Mouse (Mus musculus): ENCODE measurements around the gene Zcwpw1. TPM values are rescaled to one million over a fixed set of nuclear protein-coding genes. Genes with fewer than 3 reads are reported as not detected.
A peak's percentile ranks its signal among the peaks of the same experiment; 100 is the strongest.

The Zcwpw1 gene
- total and polyA plus RNA-seq, 2 experiments from 2014 or later = 4.9 to 11.4 TPM

GRCm38 (mm10) chr5:137783901-137784540, 3.6 kb upstream of the Zcwpw1 start:
- ATAC-seq (no peak), DNase-seq (ENCODE audit: low spot score) (no peak)
- Histone ChIP-seq H3K27ac (peak overlapping the region; percentile 98; the same call in 1 of the 2 replicates), H3K9me3 (ENCODE audit: low read length) (no peaks in the 10 kb centered on the region), H3K36me3 (ENCODE audit: insufficient read depth, low read length) (peaks cover 23% of the 10 kb centered on the region; the same call in 1 of the 2 replicates), H3K27me3 (ENCODE audit: insufficient read depth, low read length) (no peaks in the 10 kb centered on the region), H3K9ac (replicated peaks; ENCODE audit: low read length) (peak overlapping the region; percentile 34), H3K4me3 (ENCODE audit: low read length) (peak overlapping the region; percentile 80), H3K4me2 (ENCODE audit: low read depth, low read length) (peak overlapping the region; percentile 87), H3K4me1 (ENCODE audit: insufficient read depth, low read length) (peaks cover 25% of the 10 kb centered on the region)
- TF ChIP-seq CTCF (IDR thresholded peaks at IDR 0.05; ENCODE audit: low read depth) = no peak
- 56% methylated on average over 9 of the region's 9 CpGs for WGBS

- Histone ChIP-seq H3K9ac (replicated peaks; ENCODE audit: low read length) (peak overlapping the region; percentile 93; the same call in 1 of the 2 replicates), H3K27ac (peak overlapping the region; percentile 98; the same call in 1 of the 2 replicates), H3K4me3 (ENCODE audit: low read length) (peak overlapping the region; percentile 80), H3K4me1 (ENCODE audit: insufficient read depth, low read length) (peaks cover 25% of the 10 kb centered on the region), H3K27me3 (ENCODE audit: insufficient read depth, low read length) (no peaks in the 10 kb centered on the region), H3K9me3 (ENCODE audit: low read length) (no peaks in the 10 kb centered on the region), H3K36me3 (ENCODE audit: insufficient read depth, low read length) (peaks cover 23% of the 10 kb centered on the region; the same call in 1 of the 2 replicates), H3K4me2 (ENCODE audit: low read depth, low read length) (peak overlapping the region; percentile 87)
- WGBS = 78% methylated on average over 14 of the region's 14 CpGs
- no peak for ATAC-seq
- no peak for DNase-seq (ENCODE audit: low spot score)
- TF ChIP-seq CTCF (IDR thresholded peaks at IDR 0.05; ENCODE audit: low read depth) = no peak
These were observed 3.1 kb upstream of the Zcwpw1 start for GRCm38 (mm10) chr5:137784546-137784945.

GRCm38 (mm10) chr5:137785164-137786031, 2.2 kb upstream of the Zcwpw1 start:
- H3K27ac ChIP-seq = peak overlapping the region; percentile 98
- peak; percentile 66 for DNase-seq (ENCODE audit: low spot score)
- no peak for ATAC-seq
- no peak for TF ChIP-seq CTCF (IDR thresholded peaks at IDR 0.05; ENCODE audit: low read depth)
- peak overlapping the region; percentile 87 for H3K4me2 ChIP-seq (ENCODE audit: low read depth, low read length)
- H3K4me3 ChIP-seq (ENCODE audit: low read length) = peak overlapping the region; percentile 80
- H3K9me3 ChIP-seq (ENCODE audit: low read length) = no peaks in the 10 kb centered on the region
- peak overlapping the region; percentile 93 for H3K9ac ChIP-seq (replicated peaks; ENCODE audit: low read length)
- H3K4me1 ChIP-seq (ENCODE audit: insufficient read depth, low read length) = peaks cover 22% of the 10 kb centered on the region
- H3K27me3 ChIP-seq (ENCODE audit: insufficient read depth, low read length) = no peaks in the 10 kb centered on the region
- WGBS = under 1% methylated on average over 58 of the region's 62 CpGs
- peaks cover 23% of the 10 kb centered on the region; the same call in 1 of the 2 replicates for H3K36me3 ChIP-seq (ENCODE audit: insufficient read depth, low read length)

- Histone ChIP-seq H3K27ac (peak overlapping the region; percentile 98), H3K4me2 (ENCODE audit: low read depth, low read length) (peak overlapping the region; percentile 87), H3K9me3 (ENCODE audit: low read length) (no peaks in the 10 kb centered on the region), H3K9ac (replicated peaks; ENCODE audit: low read length) (peak overlapping the region; percentile 93), H3K4me3 (ENCODE audit: low read length) (peak overlapping the region; percentile 80), H3K4me1 (ENCODE audit: insufficient read depth, low read length) (peaks cover 22% of the 10 kb centered on the region), H3K27me3 (ENCODE audit: insufficient read depth, low read length) (no peaks in the 10 kb centered on the region), H3K36me3 (ENCODE audit: insufficient read depth, low read length) (peaks cover 19% of the 10 kb centered on the region; the same call in 1 of the 2 replicates)
- DNase-seq (ENCODE audit: low spot score) (peak; percentile 100), ATAC-seq (peak; percentile 92)
- WGBS = under 1% methylated on average over 73 of the region's 79 CpGs
- TF ChIP-seq CTCF (IDR thresholded peaks at IDR 0.05; ENCODE audit: low read depth) = no peak
These were observed 1.3 kb upstream of the Zcwpw1 start for GRCm38 (mm10) chr5:137786109-137786942.

GRCm38 (mm10) chr5:137788171-137788570, 573 bp downstream of the Zcwpw1 start:
- no peak overlapping the region for H3K9ac ChIP-seq (replicated peaks; ENCODE audit: low read length)
- peaks cover under 1% of the 10 kb centered on the region; the same call in 1 of the 2 replicates for H3K36me3 ChIP-seq (ENCODE audit: insufficient read depth, low read length)
- H3K4me3 ChIP-seq (ENCODE audit: low read length) = peak overlapping the region; percentile 80
- peak overlapping the region; percentile 87 for H3K4me2 ChIP-seq (ENCODE audit: low read depth, low read length)
- DNase-seq (ENCODE audit: low spot score) (no peak), ATAC-seq (no peak)
- no peaks in the 10 kb centered on the region for H3K27me3 ChIP-seq (ENCODE audit: insufficient read depth, low read length)
- WGBS = 71% methylated on average over 24 of the region's 24 CpGs
- TF ChIP-seq CTCF (IDR thresholded peaks at IDR 0.05; ENCODE audit: low read depth) = no peak
- H3K4me1 ChIP-seq (ENCODE audit: insufficient read depth, low read length) = peaks cover 21% of the 10 kb centered on the region
- no peak overlapping the region for H3K27ac ChIP-seq
- no peaks in the 10 kb centered on the region for H3K9me3 ChIP-seq (ENCODE audit: low read length)

GRCm38 (mm10) chr5:137788946-137789531, 1.4 kb downstream of the Zcwpw1 start:
- Histone ChIP-seq H3K9me3 (ENCODE audit: low read length) (no peaks in the 10 kb centered on the region), H3K4me3 (ENCODE audit: low read length) (no peak overlapping the region), H3K4me2 (ENCODE audit: low read depth, low read length) (no peak overlapping the region), H3K4me1 (ENCODE audit: insufficient read depth, low read length) (peaks cover 13% of the 10 kb centered on the region), H3K27ac (no peak overlapping the region), H3K36me3 (ENCODE audit: insufficient read depth, low read length) (no peaks in the 10 kb centered on the region), H3K27me3 (ENCODE audit: insufficient read depth, low read length) (no peaks in the 10 kb centered on the region), H3K9ac (replicated peaks; ENCODE audit: low read length) (no peak overlapping the region)
- peak; percentile 17 for TF ChIP-seq CTCF (IDR thresholded peaks at IDR 0.05; ENCODE audit: low read depth)
- no peak for ATAC-seq
- 94% methylated on average over 2 of the region's 2 CpGs for WGBS
- DNase-seq (ENCODE audit: low spot score) = no peak

Measured in hindbrain, postnatal 0 days (tissue).